Mouse (Mus musculus): ENCODE measurements at regions not wholly inside any gene's neighbourhood (a gene's known extent, or its start where the extent isn't known, plus 50 kb on each side); places are given as distances from the start of the nearest gene placed in this dataset.

- Histone ChIP-seq H3K9me3 (ENCODE audit: control insufficient read depth, low read length) (no peaks in the 10 kb centered on the region), H3K4me3 (replicated peaks; ENCODE audit: low read length) (no peak overlapping the region), H3K27me3 (ENCODE audit: control insufficient read depth, insufficient read depth, low read length) (no peaks in the 10 kb centered on the region), H3K4me1 (ENCODE audit: control insufficient read depth, insufficient read depth, low read length) (peaks cover 3% of the 10 kb centered on the region; the same call in 1 of the 2 replicates), H3K9ac (ENCODE audit: low read depth, low read length, severe bottlenecking) (no peak overlapping the region), H3K27ac (replicated peaks; ENCODE audit: low read depth, low read length) (no peak overlapping the region), H3K4me2 (replicated peaks; ENCODE audit: low read depth, low read length, severe bottlenecking) (no peak overlapping the region), H3K36me3 (ENCODE audit: control insufficient read depth, insufficient read depth, low read length) (no peaks in the 10 kb centered on the region)
- TF ChIP-seq POLR2A (IDR thresholded peaks at IDR 0.05; ENCODE audit: borderline replicate concordance, extremely low read depth, insufficient read depth, insufficient read length) = no peak
- ATAC-seq (ENCODE audit: low FRiP score, low read depth) = peak; percentile 57; the same call in 1 of the 2 replicates
- DNase-seq (ENCODE audit: low spot score) = peak; percentile 29
- 58% methylated on average over 8 of the region's 8 CpGs for WGBS
Measured at GRCm38 (mm10) chr16:87049741-87050383, 304.1 kb upstream of the N6amt1 start.

DNA sequence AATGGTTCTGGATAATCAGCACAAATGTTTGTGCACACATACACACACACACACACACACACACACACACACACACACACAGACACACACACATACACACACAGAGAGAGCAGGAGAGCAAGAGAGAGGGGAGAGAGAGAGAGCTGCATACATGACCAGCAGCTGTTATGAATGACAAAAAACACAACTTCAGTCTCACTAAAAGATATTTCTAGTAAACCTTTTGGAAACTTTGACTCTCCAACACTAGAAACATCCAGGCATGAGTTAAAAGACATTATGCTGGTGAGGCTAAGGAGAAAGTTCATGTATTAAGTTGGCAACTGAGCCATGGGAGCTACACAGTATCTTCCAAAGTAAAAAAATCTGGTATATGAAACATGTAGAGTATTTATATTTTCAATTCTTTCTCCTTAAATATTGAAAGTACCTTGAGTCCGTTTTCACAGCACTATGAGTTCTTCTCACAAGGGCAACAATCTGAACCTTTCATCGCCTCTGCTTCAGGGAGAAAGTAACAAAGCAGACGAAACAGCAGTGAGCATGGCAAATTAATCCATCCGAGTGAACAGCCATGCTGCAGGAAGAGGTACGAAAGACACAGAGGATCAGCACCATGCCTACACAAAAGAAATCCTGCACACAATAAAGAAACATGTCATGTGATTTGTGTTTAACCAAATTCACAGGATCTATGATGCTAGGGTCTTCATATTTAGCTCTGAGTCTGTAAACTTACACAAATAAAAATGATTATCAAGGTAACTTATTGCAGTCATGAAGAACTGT is 309.0 kb upstream of the N6amt1 start:
- DNase-seq (ENCODE audit: low spot score) = no peak
- H3K36me3 ChIP-seq (ENCODE audit: control insufficient read depth, insufficient read depth, low read length) = no peaks in the 10 kb centered on the region
- no peaks in the 10 kb centered on the region for H3K27me3 ChIP-seq (ENCODE audit: control insufficient read depth, insufficient read depth, low read length)
- peaks cover 3% of the 10 kb centered on the region; the same call in 1 of the 2 replicates for H3K4me1 ChIP-seq (ENCODE audit: control insufficient read depth, insufficient read depth, low read length)
- H3K9ac ChIP-seq (ENCODE audit: low read depth, low read length, severe bottlenecking) = no peak overlapping the region
- no peak overlapping the region for H3K4me3 ChIP-seq (replicated peaks; ENCODE audit: low read length)
- no peak overlapping the region for H3K27ac ChIP-seq (replicated peaks; ENCODE audit: low read depth, low read length)
- H3K9me3 ChIP-seq (ENCODE audit: control insufficient read depth, low read length) = no peaks in the 10 kb centered on the region
- TF ChIP-seq POLR2A (IDR thresholded peaks at IDR 0.05; ENCODE audit: borderline replicate concordance, extremely low read depth, insufficient read depth, insufficient read length) = no peak
- H3K4me2 ChIP-seq (replicated peaks; ENCODE audit: low read depth, low read length, severe bottlenecking) = no peak overlapping the region
- WGBS = 78% methylated on average over 5 of the region's 5 CpGs
- no peak for ATAC-seq (ENCODE audit: low FRiP score, low read depth)

- no peak overlapping the region for H3K4me3 ChIP-seq (replicated peaks; ENCODE audit: low read length)
- H3K4me2 ChIP-seq (replicated peaks; ENCODE audit: low read depth, low read length, severe bottlenecking) = no peak overlapping the region
- no peak for TF ChIP-seq POLR2A (IDR thresholded peaks at IDR 0.05; ENCODE audit: borderline replicate concordance, extremely low read depth, insufficient read depth, insufficient read length)
- no peak overlapping the region for H3K27ac ChIP-seq (replicated peaks; ENCODE audit: low read depth, low read length)
- no peak overlapping the region for H3K9ac ChIP-seq (ENCODE audit: low read depth, low read length, severe bottlenecking)
- DNase-seq (ENCODE audit: low spot score) (no peak), ATAC-seq (ENCODE audit: low FRiP score, low read depth) (no peak)
- no peaks in the 10 kb centered on the region for H3K36me3 ChIP-seq (ENCODE audit: control insufficient read depth, insufficient read depth, low read length)
- H3K27me3 ChIP-seq (ENCODE audit: control insufficient read depth, insufficient read depth, low read length) = no peaks in the 10 kb centered on the region
- H3K9me3 ChIP-seq (ENCODE audit: control insufficient read depth, low read length) = no peaks in the 10 kb centered on the region
- H3K4me1 ChIP-seq (ENCODE audit: control insufficient read depth, insufficient read depth, low read length) = no peaks in the 10 kb centered on the region
Measured at GRCm38 (mm10) chr16:87043689-87044088, 310.3 kb upstream of the N6amt1 start.

DNA sequence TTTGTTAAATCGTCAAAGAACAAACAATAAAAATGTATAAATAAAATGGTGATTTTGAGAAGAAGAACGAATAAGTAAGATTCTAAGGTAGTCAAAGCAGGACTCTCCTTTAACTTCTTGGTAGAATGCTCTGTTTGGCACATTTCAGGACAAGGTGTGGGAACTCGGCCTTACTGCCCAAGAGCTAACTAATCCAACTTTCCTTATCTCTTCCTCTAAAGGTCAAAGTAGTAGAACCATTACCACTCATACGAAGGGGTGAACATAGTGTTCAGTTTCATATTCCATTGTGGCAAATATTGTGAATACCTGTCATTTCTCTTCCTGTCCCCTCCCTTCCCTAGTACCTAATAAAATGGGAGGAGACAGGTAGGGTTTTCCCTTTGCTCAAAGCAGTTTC is 313.6 kb upstream of the N6amt1 start:
- 83% methylated on average over 4 of the region's 4 CpGs for WGBS
- Histone ChIP-seq H3K4me3 (replicated peaks; ENCODE audit: low read length) (no peak overlapping the region), H3K27ac (replicated peaks; ENCODE audit: low read depth, low read length) (no peak overlapping the region), H3K4me2 (replicated peaks; ENCODE audit: low read depth, low read length, severe bottlenecking) (no peak overlapping the region), H3K9ac (ENCODE audit: low read depth, low read length, severe bottlenecking) (no peak overlapping the region), H3K36me3 (ENCODE audit: control insufficient read depth, insufficient read depth, low read length) (no peaks in the 10 kb centered on the region), H3K27me3 (ENCODE audit: control insufficient read depth, insufficient read depth, low read length) (no peaks in the 10 kb centered on the region), H3K9me3 (ENCODE audit: control insufficient read depth, low read length) (no peaks in the 10 kb centered on the region), H3K4me1 (ENCODE audit: control insufficient read depth, insufficient read depth, low read length) (no peaks in the 10 kb centered on the region)
- no peak for ATAC-seq (ENCODE audit: low FRiP score, low read depth)
- no peak for DNase-seq (ENCODE audit: low spot score)
- TF ChIP-seq POLR2A (IDR thresholded peaks at IDR 0.05; ENCODE audit: borderline replicate concordance, extremely low read depth, insufficient read depth, insufficient read length) = no peak

DNA sequence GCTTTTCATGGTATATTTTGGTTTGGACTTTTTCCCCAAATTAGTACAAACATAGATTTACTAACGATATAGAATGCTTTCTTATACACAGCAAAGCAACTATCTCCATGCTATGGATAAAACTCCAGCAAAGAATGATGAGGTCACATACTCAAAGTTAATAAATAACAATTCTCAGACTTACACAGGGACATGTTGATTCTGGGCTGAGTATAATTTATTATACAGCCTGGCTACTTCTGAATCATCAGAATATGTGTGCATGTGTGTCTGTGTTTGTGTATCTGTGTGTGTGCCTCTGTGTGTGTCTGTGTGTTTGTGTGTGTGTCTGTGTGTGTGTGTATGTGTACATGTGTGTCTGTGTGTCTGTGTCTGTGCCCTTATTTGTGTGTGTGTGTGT is 314.1 kb upstream of the N6amt1 start:
- DNase-seq (ENCODE audit: low spot score) = no peak
- no peak for TF ChIP-seq POLR2A (IDR thresholded peaks at IDR 0.05; ENCODE audit: borderline replicate concordance, extremely low read depth, insufficient read depth, insufficient read length)
- WGBS = 92% methylated on average over 1 of the region's 1 CpGs
- ATAC-seq (ENCODE audit: low FRiP score, low read depth) = no peak
- Histone ChIP-seq H3K9me3 (ENCODE audit: control insufficient read depth, low read length) (no peaks in the 10 kb centered on the region), H3K9ac (ENCODE audit: low read depth, low read length, severe bottlenecking) (no peak overlapping the region), H3K4me1 (ENCODE audit: control insufficient read depth, insufficient read depth, low read length) (no peaks in the 10 kb centered on the region), H3K4me3 (replicated peaks; ENCODE audit: low read length) (no peak overlapping the region), H3K4me2 (replicated peaks; ENCODE audit: low read depth, low read length, severe bottlenecking) (no peak overlapping the region), H3K27me3 (ENCODE audit: control insufficient read depth, insufficient read depth, low read length) (no peaks in the 10 kb centered on the region), H3K27ac (replicated peaks; ENCODE audit: low read depth, low read length) (no peak overlapping the region), H3K36me3 (ENCODE audit: control insufficient read depth, insufficient read depth, low read length) (no peaks in the 10 kb centered on the region)

Measured in limb, embryonic 14.5 days (tissue).